Mouse (Mus musculus): ENCODE data around the gene Aptx.

Gene Aptx

GRCm38 (mm10) chr4:40666237-40667012 lies 36.6 kb downstream of the Aptx start:
- no peak for DNase-seq

GRCm38 (mm10) chr4:40651055-40651454 lies 51.9 kb downstream of the Aptx start:
- DNase-seq = no peak

GRCm38 (mm10) chr4:40649111-40649510 lies 53.9 kb downstream of the Aptx start:
- no peak for DNase-seq

GRCm38 (mm10) chr4:40643567-40643966 lies 59.4 kb downstream of the Aptx start:
- DNase-seq = no peak

- DNase-seq = no peak
Observed at GRCm38 (mm10) chr4:40640991-40641390, 62.0 kb downstream of the Aptx start.

All from cerebellum, adult 18-20 months (tissue).